Mouse (Mus musculus) megakaryocyte, embryonic 14.5 days (primary cell): ENCODE measurements around the gene Prr36.

Experiments
- FLI1 ChIP-seq: IDR thresholded peaks from 2 replicates; pipeline ENCODE4 v1.6.1; 2012; ENCODE audit warnings: low read length, inconsistent platforms, mixed read lengths
- GATA1 ChIP-seq: IDR thresholded peaks from 3 replicates; pipeline ENCODE4 v1.6.1; 2012; ENCODE audit warnings: mixed read lengths, low read length, inconsistent platforms, borderline replicate concordance

DNA sequence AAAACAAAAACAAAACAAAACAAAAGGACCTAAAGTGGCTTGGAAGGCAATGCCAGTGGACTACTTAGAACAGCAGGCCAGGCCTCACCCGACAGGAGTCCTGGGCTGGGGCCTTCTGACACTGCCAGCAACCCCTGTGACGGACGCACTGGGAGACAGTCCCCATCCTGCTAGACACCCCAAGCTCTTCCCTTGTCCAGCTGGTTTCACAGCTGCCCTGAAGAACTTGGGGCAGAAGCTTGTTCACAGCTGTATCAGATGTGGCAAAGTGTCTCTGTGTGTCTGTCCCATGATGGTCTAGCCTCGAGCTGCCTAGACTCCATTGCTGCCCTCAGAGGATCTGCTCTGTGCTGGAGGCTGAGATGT is 42.5 kb upstream of the Prr36 start:
- TF ChIP-seq FLI1, result no peak
- no peak for TF ChIP-seq GATA1
